Mouse (Mus musculus) embryonic fibroblast, embryonic 13.5 days (primary cell): ENCODE data around the gene Ireb2. TPM values are rescaled to one million over a fixed set of nuclear protein-coding genes. Genes with fewer than 3 reads are reported as not detected.

Source experiments
- H3K27ac ChIP-seq: 2 replicates; pipeline ENCODE4 v1.5.1; 2012; ENCODE audit warnings: low read length, control low read depth, inconsistent platforms; ENCODE audit not compliant: insufficient read depth
- H3K4me1 ChIP-seq: 2 replicates; pipeline ENCODE4 v1.6.1; 2011; ENCODE audit warnings: low read length; ENCODE audit not compliant: control insufficient read depth, insufficient read depth
- H3K4me3 ChIP-seq: 2 replicates; pipeline ENCODE4 v1.5.1; 2011; ENCODE audit warnings: mild to moderate bottlenecking, control low read depth, low read length; ENCODE audit not compliant: insufficient read depth
- CTCF ChIP-seq: IDR thresholded peaks from 2 replicates; pipeline ENCODE4 v1.5.1; 2011; ENCODE audit warnings: mild to moderate bottlenecking, control low read depth, low read length, moderate library complexity, borderline replicate concordance; ENCODE audit not compliant: insufficient read depth
- POLR2A ChIP-seq: IDR thresholded peaks from 2 replicates; pipeline ENCODE4 v1.6.1; 2011; ENCODE audit warnings: low read depth, mild to moderate bottlenecking, control low read depth, low read length, moderate library complexity
- polyA plus RNA-seq: library from polyadenylated mRNA; stranded (reverse); fragments of >200 nt; gene quantifications from 2 replicates; pipeline ENCODE4 v1.2.4, GENCODE M21; 2011; ENCODE audit warnings: low read depth; ENCODE audit not compliant: missing spikeins, insufficient read length

Ireb2 gene
- polyA plus RNA-seq, 1 experiment, result 78.4 TPM

GRCm38 (mm10) chr9:54892111-54892510 lies 28.5 kb downstream of the Ireb2 start:
- no peak overlapping the region for H3K27ac ChIP-seq
- no peaks in the 10 kb centered on the region for H3K4me1 ChIP-seq
- no peak for TF ChIP-seq CTCF
- TF ChIP-seq POLR2A, result no peak
- H3K4me3 ChIP-seq, result no peak overlapping the region

- Histone ChIP-seq H3K27ac (no peak overlapping the region), H3K4me1 (no peaks in the 10 kb centered on the region), H3K4me3 (no peak overlapping the region)
- no peak for TF ChIP-seq POLR2A
- no peak for TF ChIP-seq CTCF
Observed at GRCm38 (mm10) chr9:54897097-54897496, 33.5 kb downstream of the Ireb2 start.

GRCm38 (mm10) chr9:54909446-54909845 lies 45.9 kb downstream of the Ireb2 start:
- TF ChIP-seq CTCF, result no peak
- TF ChIP-seq POLR2A, result no peak
- no peak overlapping the region for H3K4me3 ChIP-seq
- H3K27ac ChIP-seq, result peak overlapping the region; percentile 57
- no peaks in the 10 kb centered on the region for H3K4me1 ChIP-seq

GRCm38 (mm10) chr9:54915576-54915975 lies 52.0 kb downstream of the Ireb2 start:
- H3K4me3 ChIP-seq, result no peak overlapping the region
- TF ChIP-seq POLR2A (no peak), CTCF (no peak)
- no peak overlapping the region for H3K27ac ChIP-seq
- no peaks in the 10 kb centered on the region for H3K4me1 ChIP-seq

GRCm38 (mm10) chr9:54916401-54916800 lies 52.8 kb downstream of the Ireb2 start:
- H3K4me3 ChIP-seq, result 0 out of 2 replicates have a peak overlapping the region, but pooled peaks have one; percentile 7
- H3K4me1 ChIP-seq, result no peaks in the 10 kb centered on the region
- TF ChIP-seq CTCF, result no peak
- no peak for TF ChIP-seq POLR2A
- no peak overlapping the region for H3K27ac ChIP-seq

GRCm38 (mm10) chr9:54917010-54917677 lies 53.6 kb downstream of the Ireb2 start, which contains the start of gene Hykk:
Gene Hykk (plus strand): TSS chr9:54917283.
- TF ChIP-seq POLR2A (peak; percentile 89), CTCF (no peak)
- Histone ChIP-seq H3K27ac (no peak within 1 kb of the TSS), H3K4me3 (peak within 1 kb of the TSS; percentile 62), H3K4me1 (no peaks in the 10 kb centered on the region)

DNA sequence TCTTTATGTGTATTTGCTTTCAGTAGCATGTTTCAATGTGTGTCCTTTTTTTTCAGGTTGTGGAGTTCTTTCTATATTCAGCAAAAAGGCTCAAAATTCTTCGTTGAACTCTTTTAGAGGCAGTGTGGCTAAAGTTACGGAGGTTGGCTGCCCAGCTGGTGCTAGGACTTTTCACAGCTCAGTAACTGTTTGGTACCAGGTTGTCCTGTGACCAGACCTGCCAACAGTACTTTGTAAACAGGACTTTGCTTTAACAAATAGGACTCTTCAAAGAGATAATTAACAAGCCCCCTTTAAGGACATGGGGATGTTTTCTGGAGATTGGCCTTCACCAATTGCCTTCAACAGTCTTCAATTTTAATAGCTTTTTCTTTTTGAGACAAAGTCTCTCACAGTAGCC lies 54.6 kb downstream of the Ireb2 start:
- Histone ChIP-seq H3K27ac (no peak overlapping the region), H3K4me1 (no peaks in the 10 kb centered on the region), H3K4me3 (no peak overlapping the region)
- TF ChIP-seq POLR2A, result no peak

GRCm38 (mm10) chr9:54918781-54919180 lies 55.2 kb downstream of the Ireb2 start:
- TF ChIP-seq CTCF (no peak), POLR2A (no peak)
- Histone ChIP-seq H3K4me1 (no peaks in the 10 kb centered on the region), H3K4me3 (no peak overlapping the region), H3K27ac (no peak overlapping the region)

DNA sequence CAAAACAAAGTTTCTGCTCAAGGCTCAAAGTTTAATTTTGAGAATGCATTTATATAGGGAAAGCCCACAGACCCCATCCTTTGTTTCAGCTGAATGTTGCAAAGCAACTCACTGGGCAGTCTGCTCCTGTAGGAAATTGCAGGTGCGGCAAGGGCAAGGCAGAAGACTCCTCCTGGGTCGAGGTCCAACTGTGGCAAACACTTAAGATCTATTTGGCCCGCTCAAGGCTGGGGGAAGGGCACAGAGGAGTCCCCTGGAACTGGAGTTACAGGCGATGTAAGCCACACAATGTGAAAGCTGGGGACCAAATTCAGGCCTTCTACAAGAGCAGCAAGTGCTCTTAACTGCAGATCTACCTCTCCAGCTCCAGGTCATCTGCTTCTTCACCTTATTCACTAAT lies 56.4 kb downstream of the Ireb2 start:
- TF ChIP-seq POLR2A (no peak), CTCF (no peak)
- Histone ChIP-seq H3K27ac (no peak overlapping the region), H3K4me3 (no peak overlapping the region), H3K4me1 (no peaks in the 10 kb centered on the region)

GRCm38 (mm10) chr9:54930741-54931140 lies 67.2 kb downstream of the Ireb2 start:
- Histone ChIP-seq H3K4me3 (no peak overlapping the region), H3K27ac (no peak overlapping the region), H3K4me1 (no peaks in the 10 kb centered on the region)
- TF ChIP-seq CTCF (no peak), POLR2A (no peak)

DNA sequence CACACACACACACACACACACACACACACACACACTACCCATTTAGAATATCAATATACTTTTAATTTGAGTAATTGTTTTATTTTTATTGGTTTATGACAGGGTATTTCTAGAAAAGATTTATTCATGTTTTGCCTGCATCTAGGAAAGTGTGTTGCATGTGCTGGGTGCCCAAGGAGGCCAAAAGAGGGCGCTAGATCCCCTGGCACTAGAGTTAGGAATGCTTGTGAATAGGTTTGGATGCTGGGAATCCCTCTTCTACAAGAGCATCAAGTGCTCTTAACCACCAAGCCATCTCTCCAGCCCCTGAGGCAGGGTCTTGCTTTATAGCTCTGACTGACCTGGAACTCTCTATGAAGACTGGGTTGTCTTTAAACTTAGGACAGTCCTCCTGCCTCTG lies 68.2 kb downstream of the Ireb2 start:
- no peak overlapping the region for H3K27ac ChIP-seq
- TF ChIP-seq CTCF (no peak), POLR2A (no peak)
- H3K4me1 ChIP-seq, result no peaks in the 10 kb centered on the region
- H3K4me3 ChIP-seq, result no peak overlapping the region
